Mouse (Mus musculus): Measurements from ENCODE around the gene Tex38. TPM values are rescaled to one million over a fixed set of nuclear protein-coding genes. Genes with fewer than 3 reads are reported as not detected.

Tex38 gene
- polyA plus RNA-seq (2012; ENCODE audit: insufficient read depth, insufficient read length, low replicate concordance, missing spikeins), result not detected in 2 replicates

GRCm38 (mm10) chr4:115780918-115781317 lies at the start of gene Tex38:
Gene Tex38, minus strand, starts transcription at chr4:115781018.
- Histone ChIP-seq H3K4me3 (ENCODE audit: insufficient read depth, low read depth, low read length) (no peak within 1 kb of the TSS), H3K27ac (ENCODE audit: insufficient read depth, low read depth, low read length) (peak within 1 kb of the TSS; percentile 1; the same call in 1 of the 2 replicates), H3K4me1 (ENCODE audit: control insufficient read depth, insufficient read depth, low read length) (peaks cover 10% of the 10 kb centered on the region; the same call in 1 of the 2 replicates)
- TF ChIP-seq CTCF (IDR thresholded peaks at IDR 0.05; ENCODE audit: insufficient read depth, low read depth, low read length) (no peak), POLR2A (IDR thresholded peaks at IDR 0.05; ENCODE audit: insufficient read depth, low read depth, low read length) (no peak)
- 84% methylated on average over 3 of the region's 3 CpGs for WGBS

GRCm38 (mm10) chr4:115830491-115830890 lies 49.7 kb upstream of the Tex38 start:
- TF ChIP-seq CTCF (IDR thresholded peaks at IDR 0.05; ENCODE audit: insufficient read depth, low read depth, low read length) (no peak), POLR2A (IDR thresholded peaks at IDR 0.05; ENCODE audit: insufficient read depth, low read depth, low read length) (no peak)
- no peak overlapping the region for H3K27ac ChIP-seq (ENCODE audit: insufficient read depth, low read depth, low read length)
- H3K4me3 ChIP-seq (ENCODE audit: insufficient read depth, low read depth, low read length), result no peak overlapping the region
- WGBS, result 81% methylated on average over 5 of the region's 5 CpGs
- peaks cover 4% of the 10 kb centered on the region; the same call in 1 of the 2 replicates for H3K4me1 ChIP-seq (ENCODE audit: control insufficient read depth, insufficient read depth, low read length)

GRCm38 (mm10) chr4:115828572-115828902 lies 47.7 kb upstream of the Tex38 start:
- TF ChIP-seq POLR2A (IDR thresholded peaks at IDR 0.05; ENCODE audit: insufficient read depth, low read depth, low read length), result no peak
- TF ChIP-seq CTCF (IDR thresholded peaks at IDR 0.05; ENCODE audit: insufficient read depth, low read depth, low read length), result no peak
- H3K27ac ChIP-seq (ENCODE audit: insufficient read depth, low read depth, low read length), result no peak overlapping the region
- WGBS, result 19% methylated on average over 8 of the region's 8 CpGs
- peak overlapping the region; percentile 73 for H3K4me3 ChIP-seq (ENCODE audit: insufficient read depth, low read depth, low read length)
- H3K4me1 ChIP-seq (ENCODE audit: control insufficient read depth, insufficient read depth, low read length), result peaks cover 4% of the 10 kb centered on the region; the same call in 1 of the 2 replicates

GRCm38 (mm10) chr4:115827888-115828571 lies 47.2 kb upstream of the Tex38 start, which contains the start of gene Mob3c:
Gene Mob3c, plus strand, starts transcription at chr4:115828092.
- no peak within 1 kb of the TSS for H3K27ac ChIP-seq (ENCODE audit: insufficient read depth, low read depth, low read length)
- WGBS, result under 1% methylated on average over 54 of the region's 57 CpGs

GRCm38 (mm10) chr4:115827535-115827887 lies 46.7 kb upstream of the Tex38 start:
- 3% methylated on average over 4 of the region's 4 CpGs for WGBS
- no peak for TF ChIP-seq CTCF (IDR thresholded peaks at IDR 0.05; ENCODE audit: insufficient read depth, low read depth, low read length)
- H3K27ac ChIP-seq (ENCODE audit: insufficient read depth, low read depth, low read length), result no peak overlapping the region

More at GRCm38 (mm10) chr4:115827888-115828571, 47.2 kb upstream of the Tex38 start, which contains the start of gene Mob3c:
- TF ChIP-seq POLR2A (IDR thresholded peaks at IDR 0.05; ENCODE audit: insufficient read depth, low read depth, low read length), result 0 out of 2 replicates have a peak, but pooled peaks have one; percentile 36
- no peak for TF ChIP-seq CTCF (IDR thresholded peaks at IDR 0.05; ENCODE audit: insufficient read depth, low read depth, low read length)
- peaks cover 4% of the 10 kb centered on the region; the same call in 1 of the 2 replicates for H3K4me1 ChIP-seq (ENCODE audit: control insufficient read depth, insufficient read depth, low read length)
- peak within 1 kb of the TSS; percentile 73 for H3K4me3 ChIP-seq (ENCODE audit: insufficient read depth, low read depth, low read length)

GRCm38 (mm10) chr4:115827066-115827465 lies 46.2 kb upstream of the Tex38 start:
- TF ChIP-seq POLR2A (IDR thresholded peaks at IDR 0.05; ENCODE audit: insufficient read depth, low read depth, low read length), result no peak
- no peak for TF ChIP-seq CTCF (IDR thresholded peaks at IDR 0.05; ENCODE audit: insufficient read depth, low read depth, low read length)
- H3K4me1 ChIP-seq (ENCODE audit: control insufficient read depth, insufficient read depth, low read length), result peaks cover 4% of the 10 kb centered on the region; the same call in 1 of the 2 replicates
- H3K4me3 ChIP-seq (ENCODE audit: insufficient read depth, low read depth, low read length), result no peak overlapping the region
- 68% methylated on average over 3 of the region's 3 CpGs for WGBS
- H3K27ac ChIP-seq (ENCODE audit: insufficient read depth, low read depth, low read length), result no peak overlapping the region

More at GRCm38 (mm10) chr4:115827535-115827887, 46.7 kb upstream of the Tex38 start:
- peak overlapping the region; percentile 73 for H3K4me3 ChIP-seq (ENCODE audit: insufficient read depth, low read depth, low read length)
- peaks cover 4% of the 10 kb centered on the region; the same call in 1 of the 2 replicates for H3K4me1 ChIP-seq (ENCODE audit: control insufficient read depth, insufficient read depth, low read length)

- H3K27ac ChIP-seq (ENCODE audit: insufficient read depth, low read depth, low read length), result no peak overlapping the region
- no peak overlapping the region for H3K4me3 ChIP-seq (ENCODE audit: insufficient read depth, low read depth, low read length)
- 80% methylated on average over 2 of the region's 2 CpGs for WGBS
- TF ChIP-seq POLR2A (IDR thresholded peaks at IDR 0.05; ENCODE audit: insufficient read depth, low read depth, low read length) (no peak), CTCF (IDR thresholded peaks at IDR 0.05; ENCODE audit: insufficient read depth, low read depth, low read length) (no peak)
- H3K4me1 ChIP-seq (ENCODE audit: control insufficient read depth, insufficient read depth, low read length), result peaks cover 4% of the 10 kb centered on the region; the same call in 1 of the 2 replicates
These were observed 44.5 kb upstream of the Tex38 start for GRCm38 (mm10) chr4:115825271-115825670.

GRCm38 (mm10) chr4:115824178-115824577 lies 43.4 kb upstream of the Tex38 start:
- Histone ChIP-seq H3K4me1 (ENCODE audit: control insufficient read depth, insufficient read depth, low read length) (peaks cover 4% of the 10 kb centered on the region; the same call in 1 of the 2 replicates), H3K27ac (ENCODE audit: insufficient read depth, low read depth, low read length) (no peak overlapping the region), H3K4me3 (ENCODE audit: insufficient read depth, low read depth, low read length) (no peak overlapping the region)
- TF ChIP-seq CTCF (IDR thresholded peaks at IDR 0.05; ENCODE audit: insufficient read depth, low read depth, low read length) (no peak), POLR2A (IDR thresholded peaks at IDR 0.05; ENCODE audit: insufficient read depth, low read depth, low read length) (no peak)
- 76% methylated on average over 2 of the region's 2 CpGs for WGBS

- Histone ChIP-seq H3K27ac (ENCODE audit: insufficient read depth, low read depth, low read length) (no peak overlapping the region), H3K4me1 (ENCODE audit: control insufficient read depth, insufficient read depth, low read length) (no peaks in the 10 kb centered on the region), H3K4me3 (ENCODE audit: insufficient read depth, low read depth, low read length) (no peak overlapping the region)
- 42% methylated on average over 3 of the region's 3 CpGs for WGBS
- no peak for TF ChIP-seq CTCF (IDR thresholded peaks at IDR 0.05; ENCODE audit: insufficient read depth, low read depth, low read length)
- TF ChIP-seq POLR2A (IDR thresholded peaks at IDR 0.05; ENCODE audit: insufficient read depth, low read depth, low read length), result no peak
These were observed 41.1 kb upstream of the Tex38 start for GRCm38 (mm10) chr4:115821928-115822327.

Data from olfactory bulb, adult 2 months (tissue).